ENCODE assay signal across 11 mouse cellular contexts in the genomic region with DNA sequence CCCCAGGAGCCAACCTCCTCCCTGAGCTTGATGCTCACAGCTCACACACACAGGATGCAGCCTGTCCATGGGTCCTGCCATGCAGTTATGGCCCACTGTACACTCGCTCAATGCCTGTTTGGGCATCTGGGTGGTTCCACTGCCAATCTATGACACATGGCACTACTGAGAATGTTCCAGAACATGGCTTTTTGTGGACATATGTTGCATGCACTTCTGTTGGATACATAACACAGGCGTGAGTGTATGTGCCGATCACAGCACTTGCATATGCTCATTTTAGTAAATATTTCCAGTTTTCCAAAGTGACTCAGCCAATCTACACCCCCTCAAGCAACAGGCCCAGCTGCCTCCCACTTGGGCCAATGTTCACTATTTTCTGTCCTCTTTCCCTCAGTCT. TPM values are rescaled to one million over a fixed set of nuclear protein-coding genes. Genes with fewer than 3 reads are reported as not detected.
DNase-seq lines count a peak whose midpoint lies in the region; ATAC-seq lines count a peak whose summit lies in the region.
"Had no signal": no experiment of that assay in that cellular context is flagged by ENCODE, and none has a peak within 500 bp of the region (broad histone marks: within the 10 kb centered on the region; RNA-seq: fewer than 3 reads in every experiment).

No protein-coding gene starts in this region.

- ATAC-seq in limb, embryonic 15.5 days (ENCODE audit: insufficient number of reproducible peaks, low FRiP score, low TSS enrichment, low read depth), result no peak

- H3K4me1 ChIP-seq in limb, embryonic 15.5 days, result peaks cover 6% of the 10 kb centered on the region

- no peaks in the 10 kb centered on the region for H3K27me3 ChIP-seq in limb, embryonic 15.5 days

- H3K4me2 ChIP-seq in limb, embryonic 15.5 days, result no peak overlapping the region

- no peak overlapping the region for H3K4me3 ChIP-seq in limb, embryonic 15.5 days

- H3K9ac ChIP-seq in limb, embryonic 15.5 days, result no peak overlapping the region

- DNase-seq in frontal cortex, adult 2 months (ENCODE audit: extremely low spot score in 1 of 2, low spot score in 1 of 2), result peak; percentile 25 to 59
- DNase-seq in frontal cortex, postnatal 14 days (ENCODE audit: low spot score in 2 of 2), result no peak
- DNase-seq in brain, embryonic 18.5 days (ENCODE audit: low read depth, low spot score), result peak; percentile 64
- peak; percentile 42 to 61 for DNase-seq in layer of hippocampus, postnatal 10 days (ENCODE audit: low spot score in 2 of 2)
- no peak for DNase-seq in testis, postnatal 10 days (ENCODE audit: low spot score)
- no peak for DNase-seq in lung, adult 18-20 months
- DNase-seq in T-cell, adult 2 months (ENCODE audit: low spot score), result no peak
- DNase-seq: heart, postnatal 14 days; kidney, postnatal 14 days; lung, adult 2 months had no signal

- WGBS in limb, embryonic 15.5 days, result 91% methylated on average over 3 of the region's 3 CpGs

- H3K9me3 ChIP-seq in limb, embryonic 15.5 days, result no peaks in the 10 kb centered on the region

- H3K36me3 ChIP-seq in limb, embryonic 15.5 days, result no peaks in the 10 kb centered on the region

- H3K27ac ChIP-seq in limb, embryonic 15.5 days, result peak overlapping the region; percentile 69

RNA-seq across cellular contexts. Expression of a gene that starts 17.4 kb away (rescaled TPM):
- 10.3 and 11.1 TPM in 2 replicates for polyA plus RNA-seq in frontal cortex, adult 2 months (2012; rRNA removed)
- 10 to 100 TPM; 14.9 to 15.5 TPM for total RNA-seq in layer of hippocampus, postnatal 10 days (2021)
- 23.8 and 24.8 TPM in 2 replicates for polyA plus RNA-seq in limb, embryonic 15.5 days (2015; fragmentation: Nextera tagmentation; extraction: Ambion mirVana)

RNA-seq across cellular contexts. Expression of a gene that starts 40.0 kb away (rescaled TPM):
- polyA plus RNA-seq in frontal cortex, adult 2 months (2012; rRNA removed), result 12.3 and 13.7 TPM in 2 replicates
- total RNA-seq in layer of hippocampus, postnatal 10 days (2021), result 1 to 10 TPM; 8.4 to 9.4 TPM
- 19.6 and 20.2 TPM in 2 replicates for polyA plus RNA-seq in limb, embryonic 15.5 days (2015; fragmentation: Nextera tagmentation; extraction: Ambion mirVana)

RNA-seq across cellular contexts. Expression of a gene that starts 47.5 kb away (rescaled TPM):
- polyA plus RNA-seq in frontal cortex, adult 2 months (2012; rRNA removed), result 75.0 and 75.3 TPM in 2 replicates
- total RNA-seq in layer of hippocampus, postnatal 10 days (2021), result 100 to 1,000 TPM; 126 to 128 TPM
- 94.2 and 104 TPM in 2 replicates for polyA plus RNA-seq in limb, embryonic 15.5 days (2015; fragmentation: Nextera tagmentation; extraction: Ambion mirVana)

RNA-seq across cellular contexts. Expression of a gene that starts 50.2 kb away (rescaled TPM):
- 11.3 and 12.0 TPM in 2 replicates for polyA plus RNA-seq in frontal cortex, adult 2 months (2012; rRNA removed)
- total RNA-seq in layer of hippocampus, postnatal 10 days (2021), result 1 to 10 TPM; 5.8 to 7.5 TPM
- 34.6 and 37.4 TPM in 2 replicates for polyA plus RNA-seq in limb, embryonic 15.5 days (2015; fragmentation: Nextera tagmentation; extraction: Ambion mirVana)

RNA-seq across cellular contexts. Expression of a gene that starts 50.3 kb away (rescaled TPM):
- polyA plus RNA-seq in frontal cortex, adult 2 months (2012; rRNA removed), result 16.4 and 17.9 TPM in 2 replicates
- total RNA-seq in layer of hippocampus, postnatal 10 days (2021), result 10 to 100 TPM; 20.1 to 20.7 TPM
- polyA plus RNA-seq in limb, embryonic 15.5 days (2015; fragmentation: Nextera tagmentation; extraction: Ambion mirVana), result 42.9 and 44.7 TPM in 2 replicates

Comparison
In these comparisons a context has a peak if more than half of its experiments do, and no peak if none do; other contexts are left out.
1. DNase-seq: peak in frontal cortex, adult 2 months (2 of 2), brain, embryonic 18.5 days (single experiment) and layer of hippocampus, postnatal 10 days (2 of 2); none in frontal cortex, postnatal 14 days (0 of 2), testis, postnatal 10 days (single experiment), lung, adult 18-20 months (0 of 2) and T-cell, adult 2 months (single experiment).